Mouse (Mus musculus): ENCODE measurements at regions not wholly inside any gene's neighbourhood (a gene's known extent, or its start where the extent isn't known, plus 50 kb on each side); places are given as distances from the start of the nearest gene placed in this dataset.

DNA sequence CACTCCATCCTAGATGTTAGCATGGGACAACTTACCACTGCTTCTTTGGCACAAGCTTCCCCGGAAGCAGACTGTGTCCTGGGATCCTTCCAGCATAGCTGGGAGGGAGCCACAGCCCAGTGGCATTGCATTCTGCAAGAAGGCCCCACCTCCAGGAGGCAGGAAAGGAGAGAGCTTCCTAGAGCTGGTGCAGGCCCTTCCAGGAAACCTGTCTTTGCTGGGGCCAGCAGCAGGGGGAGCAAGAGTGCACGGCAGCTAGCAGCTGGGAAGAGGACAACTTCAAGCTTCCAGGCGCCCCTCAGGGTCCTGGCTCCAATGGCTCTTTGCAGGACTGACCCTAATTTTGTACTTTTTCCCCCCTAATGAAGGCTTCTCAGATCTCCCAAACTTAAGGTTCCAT lies 115.4 kb upstream of the Sorcs3 start:
- DNase-seq (ENCODE audit: low spot score in 2 of 2), result peak in 1 of 2 experiments; percentile 20

DNA sequence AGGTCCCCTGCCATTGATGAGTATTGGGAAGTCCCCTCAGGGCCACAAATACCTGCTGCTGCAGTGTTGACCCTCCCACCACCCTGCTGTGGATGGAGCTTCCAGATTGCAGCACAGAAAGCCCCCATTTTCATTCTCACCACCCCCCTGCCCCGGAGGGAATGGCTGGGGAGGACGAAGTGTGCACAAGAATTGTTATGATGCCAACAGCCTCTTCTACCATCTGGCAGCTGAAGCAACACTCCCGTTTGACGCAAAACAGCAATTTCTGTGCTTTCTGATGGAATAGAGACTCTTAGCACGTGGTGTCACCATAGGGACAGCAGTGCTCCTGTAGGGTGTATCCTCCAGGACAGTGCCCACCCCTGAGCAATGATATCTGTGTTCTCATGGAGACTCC lies 108.5 kb upstream of the Sorcs3 start:
- DNase-seq (ENCODE audit: low spot score in 2 of 2), result no peak

DNA sequence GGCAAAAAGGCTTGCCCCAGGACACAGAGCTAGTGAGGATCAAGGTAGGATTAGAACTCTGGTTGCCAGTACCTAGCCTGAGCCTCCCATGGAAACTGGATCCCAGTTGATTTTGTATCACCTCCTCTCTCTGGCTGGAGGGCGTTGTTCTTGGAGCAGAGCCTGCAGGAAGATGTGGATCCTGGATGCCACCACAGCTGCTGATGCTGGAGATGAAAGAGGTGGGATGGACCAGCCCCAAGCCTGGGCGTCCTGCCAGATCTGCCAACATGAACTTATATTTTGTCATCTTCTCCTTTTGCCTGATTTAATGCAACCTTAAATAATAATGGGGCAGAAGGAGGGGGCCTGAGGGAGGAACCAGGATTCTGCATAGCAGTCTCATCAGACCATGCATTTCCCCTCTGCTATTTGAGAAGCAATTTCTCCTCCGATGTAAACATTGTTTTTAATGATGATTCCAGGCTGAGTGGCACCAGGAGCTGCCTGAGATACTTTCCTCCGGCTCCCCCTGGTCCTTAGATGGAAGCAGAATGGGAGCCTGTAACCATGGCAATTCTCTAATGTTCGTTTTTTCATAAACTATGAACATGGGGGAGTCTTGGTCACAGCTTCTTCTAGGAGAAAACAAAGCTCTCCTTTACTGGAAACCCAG lies 107.8 kb upstream of the Sorcs3 start:
- no peak for DNase-seq (ENCODE audit: low spot score in 2 of 2)

DNA sequence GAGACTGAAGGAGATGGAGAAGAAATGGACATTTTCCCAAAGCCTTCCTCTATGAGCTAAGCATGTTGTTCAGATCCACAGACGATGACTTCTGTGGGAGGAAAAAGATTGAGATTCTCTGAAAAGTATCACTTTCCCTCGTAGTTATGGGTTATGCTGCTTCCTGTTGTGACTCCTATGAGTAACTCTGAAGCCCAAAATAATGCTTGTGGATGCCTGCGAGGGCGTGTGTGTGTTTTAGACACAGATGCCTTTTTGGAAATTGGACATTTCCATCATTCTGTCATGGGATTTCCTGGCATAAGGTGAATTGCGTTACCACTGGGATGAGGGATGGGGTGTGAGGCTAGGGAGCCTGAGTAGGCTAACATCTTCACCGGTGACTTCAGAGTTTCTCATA lies 104.8 kb upstream of the Sorcs3 start:
- no peak for DNase-seq (ENCODE audit: low spot score in 2 of 2)

DNA sequence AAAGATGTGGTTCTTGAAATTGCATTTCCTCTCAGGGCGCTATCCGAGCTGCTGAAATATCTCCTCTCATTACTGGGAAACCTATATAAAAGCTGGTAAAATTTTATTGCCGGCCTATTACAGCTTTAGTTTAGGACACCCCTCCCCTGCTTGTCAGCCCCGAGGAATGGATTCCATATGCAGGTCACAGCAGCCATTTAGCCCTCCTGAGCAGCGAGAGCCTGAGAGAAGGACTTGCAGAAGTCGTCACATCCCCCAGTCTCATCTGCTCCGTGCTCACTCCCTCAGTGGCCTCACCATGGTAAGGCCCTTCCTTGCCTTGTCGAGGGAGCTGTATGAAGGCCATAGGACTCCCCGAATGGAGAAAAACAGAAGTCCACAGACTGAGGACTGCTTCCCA lies 90.7 kb upstream of the Sorcs3 start:
- no peak for DNase-seq (ENCODE audit: low spot score in 2 of 2)

DNA sequence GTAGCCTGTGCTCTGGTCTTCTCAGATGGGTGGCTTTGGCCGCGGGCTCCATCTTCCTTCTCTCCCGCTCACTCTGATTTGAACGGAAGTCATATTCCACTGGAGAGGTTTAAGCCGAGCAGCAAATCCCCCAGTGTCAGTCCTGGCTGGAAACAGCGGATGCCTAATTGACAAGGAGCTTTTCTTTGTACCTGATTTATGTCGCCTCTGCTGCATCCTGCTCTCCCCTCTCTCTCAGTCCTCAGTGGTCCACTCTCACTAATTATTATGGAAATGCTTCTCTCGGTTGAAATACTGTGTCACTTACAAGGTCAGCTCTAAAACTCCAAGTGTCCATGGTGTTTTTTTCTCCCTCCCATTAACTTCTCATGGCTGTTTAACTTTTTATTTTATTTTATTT lies 90.1 kb upstream of the Sorcs3 start:
- DNase-seq (ENCODE audit: low spot score in 2 of 2), result no peak

DNA sequence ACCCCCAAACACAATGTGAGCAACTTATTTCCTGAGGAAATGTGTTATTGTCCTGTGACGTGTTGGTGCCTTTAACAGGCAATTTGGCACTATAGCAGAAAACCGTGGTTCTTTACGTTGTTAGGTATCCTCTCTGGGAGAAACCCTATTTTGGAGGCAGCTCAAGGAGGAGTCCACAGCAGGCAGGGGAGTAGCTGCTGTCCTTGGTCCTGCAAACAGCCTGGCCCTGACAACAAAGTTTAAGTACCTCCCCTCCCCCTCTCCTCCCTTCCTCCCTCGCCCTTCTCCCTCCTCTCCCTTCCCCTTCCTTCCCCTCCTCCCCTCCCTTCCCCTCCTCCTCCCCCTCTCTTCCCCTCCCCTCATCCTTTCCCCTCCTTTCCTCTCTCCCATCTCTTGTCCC lies 89.1 kb upstream of the Sorcs3 start:
- no peak for DNase-seq (ENCODE audit: low spot score in 2 of 2)

DNA sequence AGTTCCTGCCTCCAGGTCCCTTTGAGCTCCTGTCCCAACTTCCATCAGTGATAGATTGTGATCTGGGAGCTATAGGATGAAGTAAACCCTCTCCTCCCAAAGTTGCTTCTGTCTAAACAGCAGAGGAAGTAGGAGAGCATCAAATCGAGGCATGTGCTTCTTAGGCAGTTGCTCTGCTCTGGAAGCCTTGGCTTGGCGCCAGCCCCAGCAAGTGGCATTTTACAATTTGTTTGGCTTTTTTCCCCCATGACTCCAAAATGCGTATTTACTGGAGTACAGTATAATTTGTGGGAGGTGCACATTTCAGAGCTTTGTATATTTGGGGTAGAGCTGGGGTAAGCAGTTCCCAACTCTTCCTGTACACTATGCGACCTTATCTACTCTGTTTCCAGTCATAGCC lies 88.2 kb upstream of the Sorcs3 start:
- no peak for DNase-seq (ENCODE audit: low spot score in 2 of 2)

DNA sequence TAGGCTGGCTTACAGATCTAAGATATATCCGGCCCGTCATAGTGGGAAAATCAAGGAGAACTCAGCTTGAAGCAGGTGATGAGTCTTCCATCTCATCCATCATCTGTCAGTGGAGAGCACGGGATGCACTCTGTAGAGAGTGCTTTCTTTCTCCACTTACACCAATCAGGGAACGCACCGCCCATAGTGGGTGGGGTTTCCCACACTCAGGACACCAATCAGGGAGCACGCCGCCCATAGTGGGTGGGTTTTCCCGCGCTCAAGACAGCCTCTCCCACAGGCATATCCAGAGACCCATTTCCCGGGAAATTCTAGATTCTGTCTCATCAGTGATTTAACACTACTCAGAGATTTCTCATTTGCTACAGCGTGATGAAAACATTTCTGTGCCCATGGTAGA lies 83.5 kb upstream of the Sorcs3 start:
- no peak for DNase-seq (ENCODE audit: low spot score in 2 of 2)

DNA sequence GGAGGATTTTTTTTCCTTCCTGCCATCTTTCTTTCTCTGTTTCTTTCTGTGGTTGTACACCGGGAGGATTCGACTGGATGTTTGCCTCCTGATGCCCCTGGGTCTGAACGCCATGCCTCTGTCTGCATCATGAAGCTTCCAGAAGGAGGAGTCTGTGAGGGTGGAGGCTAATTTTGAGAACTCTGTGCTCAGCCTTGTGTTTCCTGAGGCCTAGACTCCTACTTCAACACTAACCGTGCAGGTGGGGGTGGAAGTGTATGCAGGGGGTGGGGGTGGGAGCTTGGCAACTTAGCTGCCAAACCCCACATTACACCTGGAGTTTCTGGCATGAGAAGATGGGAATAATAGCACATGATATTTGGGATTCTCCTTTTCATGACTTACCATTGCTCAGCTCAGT lies 82.0 kb upstream of the Sorcs3 start:
- DNase-seq (ENCODE audit: low spot score in 2 of 2), result no peak

DNA sequence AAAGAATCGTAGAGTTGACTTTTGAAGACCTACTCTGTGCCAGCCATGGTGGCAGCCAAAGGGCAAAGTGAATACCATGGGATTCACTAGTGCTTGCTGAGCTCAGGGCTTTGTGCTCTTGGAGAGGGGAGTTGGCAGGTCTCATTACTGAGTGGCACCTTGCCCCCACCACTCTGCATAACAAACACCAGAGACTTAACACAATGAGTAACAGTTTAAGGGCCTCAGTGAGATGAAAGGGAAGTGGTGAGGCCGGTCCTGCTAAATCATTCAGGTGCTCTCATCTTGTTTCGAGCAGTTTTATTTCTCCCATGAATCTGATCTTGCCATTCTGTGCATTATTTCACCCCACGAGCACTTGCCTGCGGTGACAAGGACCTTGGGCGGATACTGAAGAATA lies 80.1 kb upstream of the Sorcs3 start:
- DNase-seq (ENCODE audit: low spot score in 2 of 2), result no peak

DNA sequence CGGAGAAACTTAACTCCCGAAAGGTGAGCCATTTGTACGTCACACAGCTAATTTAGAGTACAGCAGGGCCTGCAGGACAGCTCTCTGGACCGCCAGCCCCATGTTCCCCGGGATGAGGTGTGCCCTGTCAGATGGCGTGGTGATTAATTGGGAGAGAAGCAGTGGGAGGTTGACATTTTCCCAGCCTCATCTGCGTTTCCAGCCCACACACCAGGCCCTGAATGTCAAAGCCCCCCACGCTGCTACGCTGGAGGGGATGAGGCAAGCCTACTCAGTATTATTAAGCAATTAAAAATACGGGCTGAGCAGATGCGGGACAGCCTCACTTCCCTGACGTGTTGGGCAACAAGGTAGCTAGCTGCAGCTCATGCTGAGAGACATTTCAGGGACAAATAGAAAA lies 77.7 kb upstream of the Sorcs3 start:
- DNase-seq (ENCODE audit: low spot score in 2 of 2), result no peak

DNA sequence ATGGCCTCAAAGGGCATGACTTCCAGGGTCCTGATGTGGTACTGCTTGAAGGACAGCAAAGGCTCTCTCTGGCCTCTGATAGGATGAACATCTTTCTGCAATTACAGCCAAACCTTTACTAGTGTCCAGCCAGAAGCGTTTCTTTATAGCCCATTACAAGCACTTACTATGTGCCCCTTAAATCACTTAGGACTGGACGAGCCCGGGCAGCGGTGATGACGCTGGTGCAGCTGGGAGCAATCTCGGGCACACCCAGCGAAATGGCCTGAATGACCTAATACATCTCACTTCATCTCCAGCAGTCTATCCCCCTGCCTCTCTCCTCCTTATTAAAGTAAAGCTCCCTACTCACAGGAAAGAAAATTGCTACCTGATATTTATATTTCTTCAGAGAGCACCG lies 69.6 kb upstream of the Sorcs3 start:
- no peak for DNase-seq (ENCODE audit: low spot score in 2 of 2)

DNA sequence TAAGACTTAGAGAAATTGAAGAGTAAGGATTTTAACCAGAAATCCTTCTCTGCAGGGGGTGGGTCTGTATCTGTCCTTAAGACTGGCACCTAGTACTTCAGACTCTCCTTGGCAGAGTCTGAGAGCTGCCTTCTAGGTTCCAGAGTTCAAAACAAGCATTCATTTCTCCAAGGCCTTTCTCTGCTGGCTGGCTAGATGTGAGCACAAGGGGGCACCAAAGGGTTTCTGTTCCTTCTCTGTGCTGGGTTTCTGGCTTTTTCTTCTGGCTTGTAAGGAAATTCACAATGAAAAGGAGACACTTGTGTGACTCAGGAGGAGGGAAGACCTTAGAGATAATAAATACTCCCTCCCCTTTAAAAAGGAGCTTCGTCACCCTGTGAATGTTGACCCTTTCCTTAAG lies 61.7 kb upstream of the Sorcs3 start:
- no peak for DNase-seq (ENCODE audit: low spot score in 2 of 2)

Measured in adrenal gland, adult 18-20 months (tissue).